Mouse (Mus musculus): Measurements from ENCODE around the gene Lexm.

GRCm38 (mm10) chr4:106663956-106664470 lies 47.0 kb upstream of the Lexm start:
- TF ChIP-seq CTCF (conservative IDR thresholded peaks at IDR 0.05; ENCODE audit: insufficient read depth, insufficient read length, low read depth, low read length) (no peak), POLR2A (IDR thresholded peaks at IDR 0.05; ENCODE audit: low read depth, low read length) (no peak)
